Mouse (Mus musculus): Measurements from ENCODE around the gene Mtus2.
"Not testable (repeated sequence)": the region's sequence is repeated elsewhere in the genome, so short reads cannot be mapped to it uniquely, and the experiment has no call there.

Gene Mtus2

GRCm38 (mm10) chr5:148130691-148131457, 173.8 kb downstream of the Mtus2 start:
- DNase-seq, result peak; percentile 54

- no peak for DNase-seq
These were observed 174.5 kb downstream of the Mtus2 start for GRCm38 (mm10) chr5:148131458-148132131.

- DNase-seq, result no peak
These were observed 176.4 kb downstream of the Mtus2 start for GRCm38 (mm10) chr5:148133448-148134060.

GRCm38 (mm10) chr5:148141662-148142061, 184.5 kb downstream of the Mtus2 start:
- no peak for DNase-seq

GRCm38 (mm10) chr5:148146200-148146823, 189.2 kb downstream of the Mtus2 start:
- DNase-seq, result peak; percentile 34

- no peak for DNase-seq
These were observed 194.9 kb downstream of the Mtus2 start for GRCm38 (mm10) chr5:148151894-148152599.

GRCm38 (mm10) chr5:148152600-148153402, 195.7 kb downstream of the Mtus2 start:
- DNase-seq, result no peak

- DNase-seq, result no peak
These were observed 196.2 kb downstream of the Mtus2 start for GRCm38 (mm10) chr5:148153403-148153713.

- DNase-seq, result no peak
These were observed 197.6 kb downstream of the Mtus2 start for GRCm38 (mm10) chr5:148154727-148155126.

GRCm38 (mm10) chr5:148159328-148159727, 202.2 kb downstream of the Mtus2 start:
- DNase-seq, result no peak

GRCm38 (mm10) chr5:148160529-148161154, 203.5 kb downstream of the Mtus2 start:
- no peak for DNase-seq

GRCm38 (mm10) chr5:148165111-148165510, 208.0 kb downstream of the Mtus2 start:
- no peak for DNase-seq

- DNase-seq, result no peak
These were observed 218.0 kb downstream of the Mtus2 start for GRCm38 (mm10) chr5:148175091-148175490.

- DNase-seq, result no peak
These were observed 218.8 kb downstream of the Mtus2 start for GRCm38 (mm10) chr5:148175742-148176426.

GRCm38 (mm10) chr5:148176539-148176938, 219.4 kb downstream of the Mtus2 start:
- not testable (repeated sequence) for DNase-seq

GRCm38 (mm10) chr5:148179231-148179630, 222.1 kb downstream of the Mtus2 start:
- no peak for DNase-seq

GRCm38 (mm10) chr5:148180590-148181307, 223.6 kb downstream of the Mtus2 start:
- DNase-seq, result peak; percentile 35

GRCm38 (mm10) chr5:148181308-148181630, 224.1 kb downstream of the Mtus2 start:
- no peak for DNase-seq

- DNase-seq, result peak; percentile 31
These were observed 224.8 kb downstream of the Mtus2 start for GRCm38 (mm10) chr5:148181901-148182300.

- DNase-seq, result no peak
These were observed 228.8 kb downstream of the Mtus2 start for GRCm38 (mm10) chr5:148185898-148186297.

Measured in cerebellum, adult 9-10 months (tissue).